Mouse (Mus musculus) G1E (cell line): ENCODE measurements around the gene Tmem198.

Experiments
- CTCF ChIP-seq: IDR thresholded peaks from 2 replicates; pipeline ENCODE4 v1.5.1; 2012; ENCODE audit warnings: low read depth, low read length, inconsistent platforms, mixed read lengths
- GATA1 ChIP-seq: IDR thresholded peaks from 2 replicates; pipeline ENCODE4 v1.6.1; 2012; ENCODE audit warnings: borderline replicate concordance, low read length, inconsistent platforms, mixed read lengths

- TF ChIP-seq CTCF (no peak), GATA1 (no peak)
Measured at GRCm38 (mm10) chr1:75530546-75530945, 51.2 kb downstream of the Tmem198 start.
